In genomic region chr11:22928586-22929169, GRCm38 (mm10) we compare ENCODE assay signal across 1 mouse cellular context.
A peak's percentile ranks its signal among the peaks of the same experiment; 100 is the strongest.
TF ChIP-seq lines count a peak whose summit lies in the region.

No protein-coding gene starts in this region.

TF ChIP-seq in MEL, 35 proteins besides CTCF, POLR2A, EP300 and RAD21 (continued from another document):
- TF ChIP-seq UBTF (IDR thresholded peaks at IDR 0.05; ENCODE audit: borderline replicate concordance, insufficient read depth, low read depth, low read length) = no peak
- no peak for TF ChIP-seq TCF12 (IDR thresholded peaks at IDR 0.05; ENCODE audit: low read depth, low read length)
- no peak for TF ChIP-seq ZKSCAN1 (IDR thresholded peaks at IDR 0.05; ENCODE audit: low read depth, low read length)
- TF ChIP-seq MAX (IDR thresholded peaks at IDR 0.05; ENCODE audit: low read length) = peak; percentile 53
- no peak for TF ChIP-seq NELFE (IDR thresholded peaks at IDR 0.05; ENCODE audit: low read depth, low read length)
- peak; percentile 54 for TF ChIP-seq MXI1 (IDR thresholded peaks at IDR 0.05; ENCODE audit: low read depth, low read length)
- TF ChIP-seq POLR2AphosphoS2 (IDR thresholded peaks at IDR 0.05; ENCODE audit: low read length) = no peak
- TF ChIP-seq TAL1 (IDR thresholded peaks at IDR 0.05; ENCODE audit: low read length) = no peak
- no peak for TF ChIP-seq POLR2AphosphoS5 (IDR thresholded peaks at IDR 0.05; ENCODE audit: borderline replicate concordance, low read depth, low read length)
- TF ChIP-seq JUND (IDR thresholded peaks at IDR 0.05; ENCODE audit: low read depth, low read length) = no peak
- TF ChIP-seq USF1 (IDR thresholded peaks at IDR 0.05; ENCODE audit: low read depth, low read length) = 0 out of 2 replicates have a peak, but pooled peaks have one; percentile 6
- TF ChIP-seq NRF1 (IDR thresholded peaks at IDR 0.05; ENCODE audit: insufficient read depth, low read depth, low read length, poor library complexity, severe bottlenecking) = no peak
- no peak for TF ChIP-seq MYC (IDR thresholded peaks at IDR 0.05; ENCODE audit: low read depth, low read length)
- TF ChIP-seq E2F4 (IDR thresholded peaks at IDR 0.05; ENCODE audit: borderline replicate concordance, low read depth, low read length) = no peak
- peak; percentile 59 for TF ChIP-seq TBP (IDR thresholded peaks at IDR 0.05; ENCODE audit: low read depth, low read length)
- no peak for TF ChIP-seq CHD2 (IDR thresholded peaks at IDR 0.05; ENCODE audit: low read length)
- TF ChIP-seq HCFC1 (IDR thresholded peaks at IDR 0.05; ENCODE audit: low read depth, low read length) = 0 out of 2 replicates have a peak, but pooled peaks have one; percentile 36
- no peak for TF ChIP-seq ZNF384 (IDR thresholded peaks at IDR 0.05; ENCODE audit: low read depth, low read length)
- no peak; the same call in 1 of the 2 replicates for TF ChIP-seq CHD1 (IDR thresholded peaks at IDR 0.05; ENCODE audit: low read depth, low read length)
- no peak for TF ChIP-seq MAZ (IDR thresholded peaks at IDR 0.05; ENCODE audit: low read depth, low read length)
- TF ChIP-seq BHLHE40 (IDR thresholded peaks at IDR 0.05; ENCODE audit: borderline replicate concordance, low read depth, low read length) = no peak
- peak; percentile 24; the same call in 1 of the 2 replicates for TF ChIP-seq RCOR1 (IDR thresholded peaks at IDR 0.05; ENCODE audit: low read depth, low read length)
- no peak for TF ChIP-seq GABPA (IDR thresholded peaks at IDR 0.05; ENCODE audit: low read depth, low read length)
- peak; percentile 47; the same call in 1 of the 2 replicates for TF ChIP-seq ETS1 (IDR thresholded peaks at IDR 0.05; ENCODE audit: low read depth, low read length)
- TF ChIP-seq SMC3 (IDR thresholded peaks at IDR 0.05; ENCODE audit: low read depth, low read length) = no peak
- TF ChIP-seq ZC3H11A (IDR thresholded peaks at IDR 0.05; ENCODE audit: low read depth, low read length) = no peak
- no peak; the same call in 1 of the 2 replicates for TF ChIP-seq SIN3A (IDR thresholded peaks at IDR 0.05; ENCODE audit: low read length)
- TF ChIP-seq MAFK (IDR thresholded peaks at IDR 0.05; ENCODE audit: borderline replicate concordance, low read depth, low read length) = no peak
- no peak for TF ChIP-seq ELF1 (IDR thresholded peaks at IDR 0.05; ENCODE audit: low read depth, low read length)
